Mouse (Mus musculus) cerebellum, adult 11 months (tissue): ENCODE results near the gene Srl.
"Not testable (repeated sequence)": the region's sequence is repeated elsewhere in the genome, so short reads cannot be mapped to it uniquely, and the experiment has no call there.

Experiments
- DNase-seq: peaks from one replicate; pipeline ENCODE4 v3.0.0; 2022

Srl gene

GRCm38 (mm10) chr16:4552829-4553550, 11.4 kb upstream of the Srl start:
- DNase-seq = no peak

DNA sequence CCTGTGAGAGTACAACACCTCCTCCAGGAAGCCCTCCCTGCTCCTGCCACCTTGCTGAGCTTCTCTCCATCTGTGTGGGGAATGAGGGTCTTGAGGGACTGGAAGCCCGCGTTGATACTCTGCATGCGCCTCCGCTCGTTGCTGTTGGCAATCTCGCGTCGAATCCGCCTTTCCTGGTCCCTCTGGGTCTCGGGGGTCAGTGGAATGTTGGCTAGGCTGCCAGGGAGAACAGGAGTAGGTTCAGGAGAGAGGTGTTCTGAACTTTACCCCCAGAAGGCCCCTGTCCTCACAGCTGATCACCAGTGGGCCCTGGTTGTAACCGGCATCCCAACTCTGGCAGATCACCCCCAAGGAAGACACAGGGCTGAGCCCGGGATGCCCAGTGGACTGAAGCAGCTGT, 10.3 kb upstream of the Srl start:
- no peak for DNase-seq

- peak; percentile 49 for DNase-seq
Measured at GRCm38 (mm10) chr16:4551056-4551455, 9.4 kb upstream of the Srl start.

GRCm38 (mm10) chr16:4548953-4549688, 7.5 kb upstream of the Srl start:
- no peak for DNase-seq

DNA sequence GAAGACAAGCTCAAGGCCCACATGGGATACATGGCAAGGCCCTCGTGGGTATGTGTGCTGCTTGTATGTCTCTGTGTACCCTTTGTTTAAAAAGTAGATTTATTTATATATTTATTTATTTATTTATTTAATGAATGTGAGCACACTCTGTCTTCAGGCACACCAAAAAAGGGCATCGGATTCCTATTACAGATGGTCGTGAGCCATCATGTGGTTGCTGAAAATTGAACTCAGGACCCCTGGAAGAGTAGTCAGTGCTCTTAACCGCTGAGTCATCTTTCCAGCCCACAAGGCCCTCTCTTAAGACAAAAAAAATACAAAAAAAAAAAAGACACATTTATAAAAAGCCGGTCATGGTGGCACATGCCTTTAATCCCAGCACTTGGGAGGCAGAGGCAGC, 6.0 kb upstream of the Srl start:
- no peak for DNase-seq

DNA sequence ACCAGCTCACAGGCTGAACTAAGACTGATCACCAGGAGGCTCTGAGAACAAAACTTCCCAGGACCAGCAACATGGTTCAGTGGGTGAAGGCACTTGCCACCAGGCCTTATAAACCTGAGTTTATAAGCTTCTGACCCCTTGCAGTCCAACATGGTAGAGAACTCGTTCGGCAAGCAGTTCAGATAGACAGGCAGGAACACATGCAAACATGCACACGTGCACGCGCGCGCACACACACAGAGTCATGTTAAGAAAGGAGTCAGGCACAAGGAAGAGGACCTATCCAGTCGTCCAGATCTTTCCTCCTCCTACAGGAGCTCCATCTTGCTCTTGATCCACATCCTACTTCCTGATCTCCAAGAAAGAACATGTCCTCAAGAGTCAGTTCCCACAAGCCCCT, 5.2 kb upstream of the Srl start:
- DNase-seq = no peak

- no peak for DNase-seq
Measured at GRCm38 (mm10) chr16:4544845-4545244, 3.2 kb upstream of the Srl start.

GRCm38 (mm10) chr16:4543266-4543665, 1.6 kb upstream of the Srl start:
- DNase-seq = no peak

GRCm38 (mm10) chr16:4542236-4542774, 689 bp upstream of the Srl start:
- no peak for DNase-seq

DNA sequence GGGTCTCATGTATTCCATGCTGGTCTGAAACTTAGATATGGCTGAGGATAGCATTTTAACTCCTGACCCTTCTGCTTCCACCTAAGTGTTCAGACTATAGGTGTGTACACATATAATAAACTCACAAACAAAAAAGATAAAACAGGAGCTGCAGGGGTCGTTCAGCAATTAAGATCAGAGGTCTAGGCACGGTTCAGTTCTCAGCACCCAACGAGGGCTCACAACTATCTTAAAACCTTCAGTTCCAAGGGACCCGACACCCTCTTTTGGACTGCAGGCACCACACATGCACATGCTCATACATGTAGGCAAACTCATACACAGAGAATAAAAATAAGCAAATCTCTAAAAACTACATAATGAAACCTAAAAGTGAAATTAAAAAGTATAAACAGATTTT, 583 bp downstream of the Srl start:
- DNase-seq = no peak

DNA sequence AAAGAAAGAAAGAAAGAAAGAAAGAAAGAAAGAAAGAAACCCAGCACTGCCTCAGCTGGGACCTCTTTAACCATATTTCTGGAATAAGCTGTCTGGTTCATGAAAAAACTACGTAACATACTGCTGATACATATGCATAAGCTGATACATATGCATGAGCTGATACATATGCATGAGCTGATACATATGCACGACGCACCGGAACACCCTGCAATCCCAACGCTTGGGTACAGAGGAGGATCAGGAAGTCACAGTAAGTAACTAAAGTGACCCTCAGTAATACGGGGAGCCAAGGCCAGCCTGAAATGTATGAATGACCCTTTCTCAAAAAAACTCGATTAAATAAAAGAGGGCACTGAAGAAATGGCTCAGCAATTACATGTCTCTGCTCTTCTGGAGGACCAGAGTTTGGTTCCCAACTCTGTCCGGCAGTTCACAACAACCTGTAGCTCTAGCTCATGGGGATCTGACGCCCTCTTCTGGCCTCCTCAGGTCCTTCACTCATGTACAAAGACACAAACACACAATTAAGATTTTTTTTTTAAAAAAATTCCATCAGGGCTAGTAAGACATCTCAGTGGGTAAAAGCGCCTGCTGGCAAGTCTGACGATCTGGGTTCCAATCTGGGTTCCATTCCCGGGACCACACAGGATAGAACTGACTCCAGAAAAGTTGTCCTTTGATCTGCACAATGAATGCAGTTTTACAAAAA, 1.4 kb downstream of the Srl start:
- no peak for DNase-seq

DNA sequence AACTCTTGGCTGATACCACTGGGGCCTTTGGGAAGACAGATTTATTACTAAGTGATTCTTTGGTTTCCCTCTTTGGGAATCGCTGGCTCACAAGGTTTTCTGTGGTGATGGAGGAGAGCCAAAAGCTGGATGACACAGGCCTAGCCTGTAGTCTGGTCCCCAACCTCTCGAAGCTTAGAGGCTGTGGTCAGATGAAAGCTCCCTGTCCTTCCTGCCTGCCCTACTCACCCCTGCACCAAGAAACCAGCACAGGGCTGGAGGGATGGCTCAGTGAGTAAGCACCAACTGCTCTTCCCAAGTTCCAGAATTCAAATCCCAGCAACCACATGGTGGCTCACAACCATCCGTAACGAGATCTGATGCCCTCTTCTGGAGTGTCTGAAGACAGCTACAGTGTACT, 2.1 kb downstream of the Srl start:
- DNase-seq = no peak

GRCm38 (mm10) chr16:4537616-4538358, 3.8 kb downstream of the Srl start:
- no peak for DNase-seq

DNA sequence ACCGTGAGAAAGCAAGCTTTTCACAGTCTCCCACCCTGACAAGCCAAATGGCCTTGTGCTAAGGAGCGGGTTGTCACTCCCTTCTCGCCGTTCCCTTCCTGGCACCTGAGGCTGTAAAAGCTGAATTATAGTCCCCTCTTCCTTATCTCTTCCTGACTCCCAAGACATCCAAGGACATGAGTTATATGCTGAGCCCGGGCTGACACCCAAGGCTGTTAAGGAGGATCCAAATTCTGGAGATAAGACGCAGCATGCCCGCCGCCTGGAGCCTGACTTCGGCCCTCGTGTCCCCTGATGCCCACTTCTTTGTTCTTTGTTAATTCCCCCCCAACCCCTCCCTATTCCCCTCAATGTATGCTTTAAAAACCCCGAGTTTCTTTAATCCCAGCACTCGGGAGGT, 14.2 kb downstream of the Srl start:
- DNase-seq = not testable (repeated sequence)

GRCm38 (mm10) chr16:4523313-4524004, 18.2 kb downstream of the Srl start:
- no peak for DNase-seq

GRCm38 (mm10) chr16:4522879-4523278, 18.7 kb downstream of the Srl start:
- DNase-seq = no peak

GRCm38 (mm10) chr16:4521735-4522530, 19.7 kb downstream of the Srl start:
- DNase-seq = no peak

DNA sequence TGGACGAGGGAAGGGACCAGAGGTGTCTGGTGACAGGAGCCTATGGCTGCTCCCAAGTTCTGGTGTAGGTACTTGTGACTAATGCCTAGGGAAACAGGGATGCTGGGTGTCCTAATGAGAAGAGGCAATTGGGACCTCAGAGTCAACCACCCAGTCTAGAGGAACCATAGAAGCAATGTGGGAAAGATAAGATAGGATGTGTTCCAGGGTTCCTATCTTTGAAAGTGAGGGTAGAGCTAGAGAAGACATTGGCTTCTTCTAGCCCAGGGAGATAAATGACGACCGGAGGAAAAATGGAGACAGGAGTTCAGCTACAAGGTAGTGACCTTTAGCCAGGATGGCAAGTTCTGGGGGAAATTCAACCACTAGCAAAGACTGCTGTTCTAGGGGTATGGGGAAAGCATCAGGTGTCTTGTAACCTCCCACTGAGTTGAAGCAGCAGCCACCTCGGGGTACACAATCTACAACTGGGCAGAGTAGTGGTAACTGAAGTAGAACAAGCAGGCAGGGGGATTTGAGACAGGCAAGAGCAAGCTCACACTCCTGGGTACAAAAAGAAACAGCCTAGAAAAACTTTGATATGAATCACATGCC, 20.4 kb downstream of the Srl start:
- no peak for DNase-seq

DNA sequence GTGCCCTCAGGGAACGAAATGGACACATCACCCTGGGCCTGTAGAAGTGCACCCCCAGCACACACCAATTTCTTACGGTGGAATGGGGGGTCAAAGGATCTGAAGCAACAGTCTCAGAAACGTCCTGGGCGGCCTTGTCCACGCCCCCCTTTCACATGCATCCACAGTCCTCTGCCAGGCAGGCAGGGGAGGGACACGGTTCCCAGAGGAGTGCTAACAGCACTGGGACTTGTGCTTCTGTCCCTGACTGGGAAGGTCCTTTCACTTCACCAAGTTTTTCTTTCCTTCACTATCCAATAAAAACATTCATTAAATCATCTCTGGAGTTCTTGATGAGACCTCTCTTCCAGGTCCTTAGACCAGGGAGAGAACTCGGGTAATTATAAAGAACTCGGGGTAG, 20.9 kb downstream of the Srl start:
- no peak for DNase-seq

DNA sequence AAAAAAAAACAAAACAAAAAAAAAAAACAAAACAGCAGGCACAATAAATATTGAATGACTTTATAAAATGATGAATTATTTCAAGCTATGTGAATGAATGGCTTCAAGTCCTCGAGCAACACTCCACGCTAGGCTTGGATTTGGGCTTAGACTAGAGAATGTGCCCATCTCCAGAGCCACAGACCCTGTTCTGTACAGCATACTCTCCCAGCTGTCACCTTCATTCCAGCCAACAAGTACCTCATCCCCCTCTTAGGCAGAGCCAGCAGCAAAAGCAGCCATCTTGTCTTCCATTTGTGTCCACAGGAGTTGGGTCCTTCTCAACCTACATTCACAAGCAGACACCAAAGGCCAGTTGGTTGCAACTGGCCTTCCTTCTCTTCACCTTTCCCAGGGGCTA, 21.8 kb downstream of the Srl start:
- DNase-seq = no peak

DNA sequence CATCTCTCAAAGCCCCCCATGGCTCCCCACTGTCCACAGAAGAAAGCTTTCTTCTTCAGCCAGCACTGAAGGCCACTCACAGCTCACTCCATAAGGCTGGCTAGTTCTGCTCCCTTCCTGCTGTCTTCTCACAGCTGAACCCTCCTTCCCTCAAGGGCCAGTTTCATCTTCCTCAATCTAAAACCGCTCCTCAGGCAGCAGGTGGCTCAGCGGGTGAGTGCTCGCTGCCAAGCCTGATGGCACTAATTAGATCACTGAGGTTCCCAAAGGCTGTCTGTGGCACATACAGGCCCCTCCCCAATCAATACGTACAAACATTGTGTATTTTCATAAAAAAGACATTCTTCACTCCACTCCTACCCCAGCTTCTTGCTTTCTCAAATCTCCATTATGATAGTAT, 22.5 kb downstream of the Srl start:
- peak; percentile 32 for DNase-seq
